Mouse (Mus musculus) c-Kit-negative CD71-positive TER-119-positive erythroid progenitor cells, embryonic 14.5 days (primary cell): Measurements from ENCODE around the gene Kel.

Source experiments
- DNase-seq: peaks from one replicate; pipeline ENCODE4 v3.0.0-alpha.2; 2013; ENCODE audit warnings: low read depth, low spot score

Gene Kel

DNA sequence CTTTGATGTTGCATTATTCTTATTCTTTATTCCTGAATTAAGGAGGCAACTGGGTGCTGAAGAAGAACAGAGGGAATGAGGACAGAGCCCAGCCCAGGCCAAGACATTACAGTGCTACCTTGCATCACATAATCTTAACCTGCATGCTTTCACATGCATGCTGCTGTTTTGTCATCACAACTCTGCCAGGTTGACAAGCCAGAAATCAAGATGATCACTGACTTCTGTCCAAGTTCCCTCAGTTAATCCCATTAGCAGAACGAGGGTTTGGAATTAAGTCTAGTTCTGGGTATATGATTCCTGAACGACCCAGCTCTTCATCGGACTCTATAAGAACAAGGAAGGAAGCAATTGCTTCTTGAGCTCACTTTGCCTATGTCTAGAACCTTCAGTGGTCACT lies 57.9 kb downstream of the Kel start:
- no peak for DNase-seq

- DNase-seq = no peak
These were observed 60.9 kb downstream of the Kel start for GRCm38 (mm10) chr6:41643227-41643626.

DNA sequence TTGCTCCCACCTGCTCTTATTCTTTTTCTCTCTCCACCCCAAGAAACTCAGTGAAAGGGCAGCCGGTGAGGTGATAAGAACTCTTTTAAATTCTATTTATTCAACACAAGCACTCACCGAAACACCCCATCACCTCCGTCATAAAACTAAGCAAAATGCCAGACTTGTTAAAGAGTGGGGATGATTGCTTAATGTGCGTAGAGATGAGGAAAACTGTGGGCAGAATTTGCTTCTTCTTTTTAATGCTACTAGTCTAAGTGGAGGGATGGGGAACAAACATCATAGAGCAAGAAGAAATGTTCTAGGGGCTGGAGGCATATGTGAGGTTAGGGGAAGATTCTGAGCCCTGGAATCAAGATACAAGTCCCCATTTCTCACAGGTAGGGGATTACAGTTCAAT lies 61.4 kb downstream of the Kel start:
- no peak for DNase-seq

DNA sequence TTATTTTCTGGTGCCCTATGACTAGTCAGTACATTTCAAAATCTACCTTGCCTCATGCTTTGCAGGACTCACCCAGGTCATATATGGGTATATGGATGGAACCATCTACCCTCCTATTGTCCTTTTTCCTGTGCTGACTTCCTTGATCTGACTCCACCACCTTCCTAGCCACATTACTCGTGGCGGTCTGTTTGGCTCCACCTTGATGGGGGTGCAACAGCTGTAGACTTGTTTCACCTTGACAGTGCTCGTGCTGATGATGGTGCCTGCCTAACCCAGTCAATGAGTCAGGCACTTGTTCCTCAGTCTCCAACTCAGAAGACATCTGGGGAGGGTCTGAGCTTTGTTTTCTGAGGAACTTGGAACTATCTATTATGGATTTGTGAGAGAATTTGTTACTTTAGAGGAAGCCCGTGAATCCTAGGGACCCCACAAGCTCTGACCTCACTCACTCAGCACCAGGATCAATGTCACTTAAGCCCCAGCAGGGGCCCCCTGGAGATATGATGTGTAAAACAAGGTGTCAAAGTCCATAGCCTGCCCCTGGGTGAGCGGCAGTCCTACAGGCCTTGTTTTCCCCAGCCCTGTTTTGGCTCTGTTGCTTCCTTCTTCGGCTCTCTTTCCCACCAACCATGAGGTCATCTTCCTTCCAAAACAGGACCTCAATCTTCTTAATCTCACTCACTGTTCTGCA lies 62.8 kb downstream of the Kel start:
- DNase-seq = no peak

DNA sequence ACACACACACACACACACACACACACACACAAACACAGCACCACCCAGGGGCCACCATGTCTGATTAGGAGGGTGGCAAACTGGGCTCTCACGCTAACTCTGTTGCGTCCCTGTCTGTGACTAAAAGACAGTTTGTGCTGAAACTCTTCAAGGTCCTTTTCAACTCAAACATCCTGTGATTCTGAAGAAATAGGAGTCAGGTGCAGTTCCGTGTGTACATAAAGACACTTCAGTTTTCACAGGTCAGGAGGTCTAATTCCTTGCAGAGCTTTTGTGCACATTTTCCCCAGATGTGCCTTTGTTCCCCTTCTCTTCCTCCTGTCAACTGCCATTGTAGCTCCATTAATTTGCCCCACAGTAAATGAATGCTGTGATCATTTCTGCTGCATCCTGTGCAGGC lies 63.7 kb downstream of the Kel start:
- no peak for DNase-seq

DNA sequence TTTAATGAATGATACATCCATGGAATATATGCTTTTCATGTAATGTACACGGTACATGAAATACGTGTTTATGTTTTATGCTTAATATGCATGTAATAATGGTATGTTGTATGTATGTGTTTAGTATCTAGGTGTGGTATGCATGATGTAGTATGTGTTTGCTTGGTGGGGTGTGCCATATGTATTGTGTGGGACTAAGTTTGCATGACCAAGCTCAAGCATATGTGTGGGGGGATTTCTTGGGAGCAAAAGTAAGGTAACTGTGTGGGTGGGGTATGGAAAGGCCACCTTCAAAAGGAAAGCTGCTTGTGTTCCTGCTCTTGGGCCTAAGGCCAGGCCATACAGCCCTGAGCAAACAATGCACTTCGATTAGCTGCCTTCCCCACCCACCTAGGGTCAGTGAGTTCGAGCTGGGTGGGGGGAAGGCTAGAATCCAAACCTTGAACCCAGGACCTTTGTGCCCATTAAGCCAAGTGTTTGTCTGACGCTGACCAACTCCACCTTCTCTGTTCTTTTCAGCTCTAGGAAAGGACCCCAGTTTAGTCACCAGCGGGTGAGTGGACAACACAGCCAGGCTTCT lies 66.1 kb downstream of the Kel start:
- no peak for DNase-seq

GRCm38 (mm10) chr6:41637393-41637792 lies 66.7 kb downstream of the Kel start:
- DNase-seq = no peak
